Mouse (Mus musculus): ENCODE measurements around the gene Cnst. TPM values are rescaled to one million over a fixed set of nuclear protein-coding genes. Genes with fewer than 3 reads are reported as not detected.

The Cnst gene
- polyA plus RNA-seq, 1 experiment from 2014 or later, result 27.5 TPM

- Histone ChIP-seq H3K4me2 (ENCODE audit: low read length) (no peak overlapping the region), H3K4me3 (ENCODE audit: low read depth, low read length) (no peak overlapping the region), H3K9me3 (replicated peaks; ENCODE audit: control insufficient read depth, low read length, poor library complexity, severe bottlenecking) (no peaks in the 10 kb centered on the region), H3K4me1 (ENCODE audit: control insufficient read depth, insufficient read depth, low read length) (no peaks in the 10 kb centered on the region), H3K36me3 (ENCODE audit: control insufficient read depth, insufficient read depth, low read length) (no peaks in the 10 kb centered on the region), H3K9ac (ENCODE audit: low read depth, low read length) (no peak overlapping the region), H3K27ac (ENCODE audit: low read length) (no peak overlapping the region), H3K27me3 (ENCODE audit: control insufficient read depth, insufficient read depth, low read depth, low read length) (no peaks in the 10 kb centered on the region)
- ATAC-seq, result no peak
- WGBS, result 87% methylated on average over 6 of the region's 6 CpGs
Measured at GRCm38 (mm10) chr1:179598386-179598785, 52.2 kb downstream of the Cnst start.

- no peak overlapping the region for H3K4me3 ChIP-seq (ENCODE audit: low read depth, low read length)
- WGBS, result 42% methylated on average over 3 of the region's 3 CpGs
- no peak overlapping the region for H3K9ac ChIP-seq (ENCODE audit: low read depth, low read length)
- H3K27ac ChIP-seq (ENCODE audit: low read length), result no peak overlapping the region
- H3K27me3 ChIP-seq (ENCODE audit: control insufficient read depth, insufficient read depth, low read depth, low read length), result no peaks in the 10 kb centered on the region
- no peaks in the 10 kb centered on the region for H3K4me1 ChIP-seq (ENCODE audit: control insufficient read depth, insufficient read depth, low read length)
- H3K4me2 ChIP-seq (ENCODE audit: low read length), result no peak overlapping the region
- H3K9me3 ChIP-seq (replicated peaks; ENCODE audit: control insufficient read depth, low read length, poor library complexity, severe bottlenecking), result no peaks in the 10 kb centered on the region
- peaks cover 3% of the 10 kb centered on the region for H3K36me3 ChIP-seq (ENCODE audit: control insufficient read depth, insufficient read depth, low read length)
- no peak for ATAC-seq
Measured at GRCm38 (mm10) chr1:179604526-179604925, 58.4 kb downstream of the Cnst start.

DNA sequence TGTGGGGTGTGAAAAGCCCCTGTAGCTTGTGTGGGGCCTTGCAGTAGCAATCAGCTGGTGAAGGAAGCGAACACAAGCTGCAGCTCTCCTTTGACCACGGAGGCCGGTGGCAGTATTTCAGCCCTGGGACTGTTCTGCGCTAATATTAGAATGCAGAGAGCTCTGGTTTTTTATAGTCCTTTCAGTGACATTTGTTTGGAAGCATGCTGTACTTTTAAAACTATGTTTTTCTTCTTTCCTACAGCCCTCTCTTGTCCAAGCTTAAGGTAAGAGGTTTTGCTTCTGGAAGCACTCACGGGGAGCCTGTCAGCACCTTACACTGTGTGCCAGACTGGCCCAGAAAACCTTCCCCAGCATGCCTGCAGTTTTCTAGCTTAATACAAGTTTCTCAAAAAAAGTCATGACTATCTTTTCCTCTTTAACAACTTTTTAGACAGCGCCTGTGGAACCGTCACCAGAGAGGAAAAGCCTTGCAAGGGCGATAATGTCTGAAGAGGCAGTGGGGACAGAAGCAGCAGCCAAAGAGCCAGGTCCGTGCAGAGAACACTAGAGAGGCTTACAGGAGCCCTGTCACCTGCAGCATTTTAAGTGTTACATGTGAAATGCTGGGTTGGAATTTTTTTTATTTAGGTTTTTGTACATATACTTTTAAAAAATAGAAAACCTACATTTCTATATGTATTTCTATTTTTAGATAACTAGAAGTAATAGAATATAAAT, 60.0 kb downstream of the Cnst start:
- H3K9me3 ChIP-seq (replicated peaks; ENCODE audit: control insufficient read depth, low read length, poor library complexity, severe bottlenecking), result no peaks in the 10 kb centered on the region
- no peak overlapping the region for H3K9ac ChIP-seq (ENCODE audit: low read depth, low read length)
- no peaks in the 10 kb centered on the region for H3K4me1 ChIP-seq (ENCODE audit: control insufficient read depth, insufficient read depth, low read length)
- 87% methylated on average over 9 of the region's 9 CpGs for WGBS
- ATAC-seq, result no peak
- H3K36me3 ChIP-seq (ENCODE audit: control insufficient read depth, insufficient read depth, low read length), result peaks cover 3% of the 10 kb centered on the region
- no peak overlapping the region for H3K4me2 ChIP-seq (ENCODE audit: low read length)
- H3K27me3 ChIP-seq (ENCODE audit: control insufficient read depth, insufficient read depth, low read depth, low read length), result no peaks in the 10 kb centered on the region
- no peak overlapping the region for H3K4me3 ChIP-seq (ENCODE audit: low read depth, low read length)
- H3K27ac ChIP-seq (ENCODE audit: low read length), result no peak overlapping the region

- 95% methylated on average over 8 of the region's 8 CpGs for WGBS
- Histone ChIP-seq H3K27ac (ENCODE audit: low read length) (no peak overlapping the region), H3K4me3 (ENCODE audit: low read depth, low read length) (no peak overlapping the region), H3K9ac (ENCODE audit: low read depth, low read length) (no peak overlapping the region), H3K9me3 (replicated peaks; ENCODE audit: control insufficient read depth, low read length, poor library complexity, severe bottlenecking) (no peaks in the 10 kb centered on the region), H3K27me3 (ENCODE audit: control insufficient read depth, insufficient read depth, low read depth, low read length) (no peaks in the 10 kb centered on the region), H3K36me3 (ENCODE audit: control insufficient read depth, insufficient read depth, low read length) (peaks cover 3% of the 10 kb centered on the region), H3K4me1 (ENCODE audit: control insufficient read depth, insufficient read depth, low read length) (no peaks in the 10 kb centered on the region), H3K4me2 (ENCODE audit: low read length) (no peak overlapping the region)
- ATAC-seq, result no peak
Measured at GRCm38 (mm10) chr1:179608521-179608920, 62.4 kb downstream of the Cnst start.

DNA sequence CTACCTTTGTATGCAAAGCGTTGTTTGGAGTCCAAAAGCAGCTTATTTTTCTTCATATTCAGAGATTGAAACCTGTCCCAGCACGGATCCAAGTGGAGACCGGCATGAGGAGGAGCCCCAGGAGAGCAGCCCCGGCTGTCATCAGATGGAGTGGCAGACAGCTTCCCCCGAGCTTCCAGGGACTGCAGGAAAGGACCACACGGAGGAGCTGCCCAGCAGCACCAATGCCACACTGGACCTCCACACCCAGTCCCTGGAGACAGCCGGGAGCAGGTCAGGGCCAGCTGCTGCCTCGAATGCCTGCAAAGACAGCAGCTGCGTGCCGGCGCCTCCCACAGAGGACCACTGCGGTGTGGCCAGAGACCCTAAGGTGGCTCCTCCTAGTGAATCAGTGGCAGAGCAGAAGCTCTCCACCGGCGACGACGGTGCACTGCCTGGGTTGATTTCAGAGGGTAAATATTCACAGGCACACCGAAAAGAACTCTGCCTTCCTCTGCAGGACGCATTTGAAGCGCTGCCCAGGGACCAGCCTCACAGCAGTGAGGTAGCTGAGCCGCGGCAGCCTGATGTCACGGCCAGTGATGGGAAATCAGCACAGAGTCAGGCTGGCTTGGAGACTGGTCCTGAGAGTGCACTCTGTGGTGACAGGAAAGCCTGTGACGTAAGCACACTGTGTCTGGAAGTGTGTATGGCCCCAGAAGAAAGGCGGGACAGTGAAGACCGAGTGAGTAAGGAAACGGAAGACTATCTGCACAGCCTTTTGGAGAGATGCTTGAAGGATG, 63.7 kb downstream of the Cnst start:
- no peaks in the 10 kb centered on the region for H3K9me3 ChIP-seq (replicated peaks; ENCODE audit: control insufficient read depth, low read length, poor library complexity, severe bottlenecking)
- H3K9ac ChIP-seq (ENCODE audit: low read depth, low read length), result no peak overlapping the region
- 48% methylated on average over 26 of the region's 26 CpGs for WGBS
- no peaks in the 10 kb centered on the region for H3K4me1 ChIP-seq (ENCODE audit: control insufficient read depth, insufficient read depth, low read length)
- no peak for ATAC-seq
- no peak overlapping the region for H3K27ac ChIP-seq (ENCODE audit: low read length)
- H3K27me3 ChIP-seq (ENCODE audit: control insufficient read depth, insufficient read depth, low read depth, low read length), result no peaks in the 10 kb centered on the region
- H3K4me3 ChIP-seq (ENCODE audit: low read depth, low read length), result no peak overlapping the region
- peaks cover 3% of the 10 kb centered on the region for H3K36me3 ChIP-seq (ENCODE audit: control insufficient read depth, insufficient read depth, low read length)
- no peak overlapping the region for H3K4me2 ChIP-seq (ENCODE audit: low read length)

DNA sequence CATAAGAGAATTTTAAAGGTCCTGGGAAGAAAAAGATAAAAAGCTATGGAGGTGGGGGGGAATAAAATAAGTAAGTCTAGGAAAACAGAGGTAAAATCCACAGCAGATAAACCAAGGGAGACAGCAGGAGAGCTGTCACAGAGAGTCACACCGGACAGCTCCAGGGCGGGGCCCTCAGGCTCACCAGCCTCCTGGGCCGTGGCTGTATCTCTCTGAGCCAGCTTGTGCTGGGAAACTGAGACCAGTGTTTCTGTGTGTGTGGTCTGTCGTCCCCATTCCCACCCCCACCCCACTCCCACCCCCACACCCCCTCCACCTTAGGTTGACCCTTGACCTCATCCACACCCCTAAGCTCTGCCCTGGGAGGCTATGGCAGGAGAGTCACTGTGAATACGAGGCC, 65.0 kb downstream of the Cnst start:
- ATAC-seq, result no peak
- Histone ChIP-seq H3K9me3 (replicated peaks; ENCODE audit: control insufficient read depth, low read length, poor library complexity, severe bottlenecking) (no peaks in the 10 kb centered on the region), H3K36me3 (ENCODE audit: control insufficient read depth, insufficient read depth, low read length) (peaks cover 2% of the 10 kb centered on the region), H3K4me2 (ENCODE audit: low read length) (no peak overlapping the region), H3K27ac (ENCODE audit: low read length) (no peak overlapping the region), H3K27me3 (ENCODE audit: control insufficient read depth, insufficient read depth, low read depth, low read length) (no peaks in the 10 kb centered on the region), H3K4me1 (ENCODE audit: control insufficient read depth, insufficient read depth, low read length) (no peaks in the 10 kb centered on the region), H3K9ac (ENCODE audit: low read depth, low read length) (no peak overlapping the region), H3K4me3 (ENCODE audit: low read depth, low read length) (no peak overlapping the region)
- 57% methylated on average over 4 of the region's 5 CpGs for WGBS

DNA sequence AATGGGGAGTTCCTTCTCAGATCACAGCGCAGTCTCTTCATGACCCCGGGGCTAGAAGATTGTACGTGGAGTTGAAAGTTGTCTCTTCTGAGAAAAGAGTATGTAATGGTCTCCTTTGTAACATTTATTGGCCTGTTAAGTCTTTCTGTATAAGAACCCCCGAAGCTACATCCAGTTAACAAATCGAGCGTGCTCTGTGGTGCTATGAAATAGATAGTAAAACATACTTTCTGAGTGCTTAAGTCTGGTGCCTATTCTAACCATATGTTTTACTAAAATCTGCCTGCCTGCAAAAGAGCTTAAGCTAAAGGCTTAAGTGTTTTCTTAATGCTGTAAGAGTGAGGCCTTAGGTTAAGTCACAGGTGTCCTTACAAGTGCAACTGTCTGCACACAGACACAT, 66.2 kb downstream of the Cnst start:
- no peaks in the 10 kb centered on the region for H3K4me1 ChIP-seq (ENCODE audit: control insufficient read depth, insufficient read depth, low read length)
- ATAC-seq, result no peak
- H3K27me3 ChIP-seq (ENCODE audit: control insufficient read depth, insufficient read depth, low read depth, low read length), result no peaks in the 10 kb centered on the region
- no peak overlapping the region for H3K4me3 ChIP-seq (ENCODE audit: low read depth, low read length)
- H3K9me3 ChIP-seq (replicated peaks; ENCODE audit: control insufficient read depth, low read length, poor library complexity, severe bottlenecking), result no peaks in the 10 kb centered on the region
- 88% methylated on average over 6 of the region's 6 CpGs for WGBS
- no peaks in the 10 kb centered on the region for H3K36me3 ChIP-seq (ENCODE audit: control insufficient read depth, insufficient read depth, low read length)
- H3K4me2 ChIP-seq (ENCODE audit: low read length), result no peak overlapping the region
- H3K9ac ChIP-seq (ENCODE audit: low read depth, low read length), result no peak overlapping the region
- H3K27ac ChIP-seq (ENCODE audit: low read length), result no peak overlapping the region

- no peaks in the 10 kb centered on the region for H3K9me3 ChIP-seq (replicated peaks; ENCODE audit: control insufficient read depth, low read length, poor library complexity, severe bottlenecking)
- no peak overlapping the region for H3K4me3 ChIP-seq (ENCODE audit: low read depth, low read length)
- WGBS, result 80% methylated on average over 9 of the region's 9 CpGs
- no peak overlapping the region for H3K27ac ChIP-seq (ENCODE audit: low read length)
- no peaks in the 10 kb centered on the region for H3K4me1 ChIP-seq (ENCODE audit: control insufficient read depth, insufficient read depth, low read length)
- no peaks in the 10 kb centered on the region for H3K27me3 ChIP-seq (ENCODE audit: control insufficient read depth, insufficient read depth, low read depth, low read length)
- no peaks in the 10 kb centered on the region for H3K36me3 ChIP-seq (ENCODE audit: control insufficient read depth, insufficient read depth, low read length)
- H3K9ac ChIP-seq (ENCODE audit: low read depth, low read length), result no peak overlapping the region
- H3K4me2 ChIP-seq (ENCODE audit: low read length), result no peak overlapping the region
- ATAC-seq, result no peak
Measured at GRCm38 (mm10) chr1:179612986-179613505, 66.9 kb downstream of the Cnst start.

DNA sequence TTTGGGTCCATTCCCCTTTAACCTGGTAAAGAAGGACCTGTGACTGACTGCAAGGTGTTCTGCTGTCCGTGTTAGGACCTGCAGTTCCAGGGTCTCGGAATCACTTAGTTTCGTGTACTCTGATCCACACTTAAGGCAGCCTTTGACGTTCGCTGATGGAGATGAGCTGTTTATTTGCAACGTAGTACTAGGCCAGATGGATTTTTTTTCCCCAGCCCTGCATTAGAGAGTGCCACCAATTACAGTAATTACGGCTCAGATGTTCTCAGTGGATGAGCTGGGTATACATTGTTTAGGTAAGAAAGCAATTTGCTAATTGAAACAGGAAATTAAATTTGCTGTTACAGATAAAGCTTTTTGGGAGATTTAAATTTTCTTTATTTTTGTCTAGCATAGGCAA, 71.3 kb downstream of the Cnst start:
- Histone ChIP-seq H3K4me1 (ENCODE audit: control insufficient read depth, insufficient read depth, low read length) (no peaks in the 10 kb centered on the region), H3K27me3 (ENCODE audit: control insufficient read depth, insufficient read depth, low read depth, low read length) (no peaks in the 10 kb centered on the region), H3K36me3 (ENCODE audit: control insufficient read depth, insufficient read depth, low read length) (0 out of 2 replicates have a peak, but pooled peaks cover 4% of the 10 kb centered on the region), H3K9ac (ENCODE audit: low read depth, low read length) (no peak overlapping the region), H3K4me2 (ENCODE audit: low read length) (no peak overlapping the region), H3K27ac (ENCODE audit: low read length) (no peak overlapping the region), H3K9me3 (replicated peaks; ENCODE audit: control insufficient read depth, low read length, poor library complexity, severe bottlenecking) (no peaks in the 10 kb centered on the region), H3K4me3 (ENCODE audit: low read depth, low read length) (no peak overlapping the region)
- no peak for ATAC-seq
- WGBS, result 82% methylated on average over 7 of the region's 7 CpGs
